Mouse (Mus musculus) left cerebral cortex, postnatal 36 days (tissue): Measurements from ENCODE around the gene Zbtb16. TPM values are rescaled to one million over a fixed set of nuclear protein-coding genes. Genes with fewer than 3 reads are reported as not detected.

ENCODE experiments used
- DNase-seq, 2 experiments: peaks; one replicate each; pipeline ENCODE4 v3.0.0; 2021 to 2022; ENCODE audit warnings: low spot score in 2 of 2, mixed read lengths in 1 of 2
- intact Hi-C: fragments of 180-260 bp; cut with DNase I; formaldehyde crosslinking; loops from one replicate; pipeline ENCODE4 v1.15.1; 2025
- total RNA-seq, 2 experiments: library from RNA; stranded (reverse); gene quantifications; 2 replicates each; pipeline ENCODE4 v1.2.3; 2021

Zbtb16 gene
- total RNA-seq, 2 experiments from 2014 or later, result 75.1 to 93.6 TPM

DNA sequence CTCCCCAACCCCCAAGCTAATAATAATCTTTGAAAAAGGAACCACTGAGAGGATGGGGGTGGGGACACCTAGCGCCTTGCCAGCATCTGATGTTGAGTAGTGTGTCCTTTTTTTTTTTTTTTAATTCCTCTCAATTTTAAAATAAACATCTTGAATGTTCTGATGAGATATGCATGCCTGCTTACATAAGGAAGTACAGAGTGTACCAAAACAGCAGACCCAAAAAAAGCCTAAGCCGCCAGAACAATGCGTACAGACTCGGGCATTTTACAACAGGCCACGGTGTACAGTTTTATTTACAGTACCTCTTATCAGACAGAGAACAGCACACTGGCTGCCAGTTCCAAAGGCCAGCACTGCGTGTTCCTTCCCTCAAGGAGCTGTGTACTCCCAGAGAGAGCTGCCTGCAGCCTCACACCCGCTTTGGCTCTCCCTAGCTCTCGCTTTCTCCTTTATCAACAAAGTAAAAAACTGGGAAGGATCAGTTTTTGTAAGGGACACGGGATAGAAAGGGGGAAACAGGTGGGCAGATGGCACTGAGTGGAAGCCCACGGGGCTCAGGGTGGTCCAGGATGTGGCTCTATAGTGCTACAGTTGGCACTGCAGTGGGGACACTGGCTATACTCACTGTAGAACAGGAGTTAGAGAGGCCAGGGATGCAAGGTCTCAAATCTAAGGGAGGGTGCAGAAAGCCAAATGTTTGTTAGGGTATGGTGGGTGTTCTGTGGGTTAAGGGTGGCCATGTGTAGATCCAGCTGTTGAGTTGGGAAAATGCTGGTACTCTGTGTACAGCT lies 112.3 kb downstream of the Zbtb16 start:
- intact Hi-C loops, result loop anchor here (2.0 kb wide), 1 partner anchor 13 kb away; no protein-coding TSS in a partner anchor
- peak; percentile 86 to 90 for DNase-seq

DNA sequence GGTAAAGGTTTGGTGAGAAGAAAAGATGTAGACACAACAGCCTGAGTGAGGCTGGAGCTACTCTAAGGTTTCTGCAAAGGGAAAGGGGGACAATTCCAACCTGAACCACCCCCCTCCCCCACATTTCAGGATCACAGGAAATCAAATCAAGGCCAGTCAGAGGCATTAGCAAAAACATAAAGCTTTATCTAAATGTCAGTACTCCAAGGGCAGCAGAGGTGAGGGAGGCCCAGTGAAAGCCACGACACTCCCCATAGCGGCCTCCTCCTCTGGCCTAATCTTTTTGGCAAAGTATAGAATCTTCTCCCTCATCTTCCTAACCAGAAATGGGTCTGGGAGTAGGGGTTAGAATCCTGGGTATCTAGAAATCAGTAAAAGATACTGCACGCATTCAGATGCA lies 113.0 kb downstream of the Zbtb16 start:
- no peak for DNase-seq
- intact Hi-C loops, result loop anchor here (2.0 kb wide), 1 partner anchor 14 kb away; no protein-coding TSS in a partner anchor

DNA sequence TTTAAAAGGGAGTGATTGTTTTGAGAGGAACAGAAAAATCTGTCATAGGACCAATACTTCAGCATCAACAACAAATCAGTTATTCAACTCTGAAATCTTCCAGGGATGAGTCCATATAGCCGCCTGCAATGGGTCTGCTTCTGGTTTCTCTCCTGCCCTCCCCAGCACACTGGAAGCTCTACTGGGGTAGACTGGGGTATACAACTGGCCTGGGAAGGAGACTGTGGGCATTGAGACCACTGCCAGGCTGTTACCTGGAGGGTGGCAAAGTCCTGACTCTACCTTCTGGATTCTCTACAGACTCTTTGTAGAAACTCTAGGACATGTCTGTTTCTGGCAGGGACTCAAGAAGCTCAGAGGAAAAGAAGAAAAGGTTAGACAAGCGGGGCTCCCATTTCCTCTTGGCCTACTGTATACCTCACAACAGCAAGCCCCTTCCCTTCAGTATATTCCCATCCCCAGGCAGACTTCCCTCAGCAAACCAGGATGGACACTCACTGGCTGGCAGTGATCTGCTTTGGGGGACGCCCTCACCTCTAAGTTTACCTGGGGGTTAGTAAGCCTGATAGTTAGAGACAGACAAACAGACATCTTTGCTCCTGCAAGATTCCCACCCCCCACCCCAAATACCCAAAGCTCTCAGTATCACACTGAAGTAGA lies 113.6 kb downstream of the Zbtb16 start:
- DNase-seq, result no peak
- intact Hi-C loops, result loop anchor here (2.0 kb wide), 1 partner anchor 14 kb away; no protein-coding TSS in a partner anchor

GRCm38 (mm10) chr9:48721655-48722054 lies 114.4 kb downstream of the Zbtb16 start:
- intact Hi-C loops, result loop anchor here (2.0 kb wide), 1 partner anchor 15 kb away; no protein-coding TSS in a partner anchor
- no peak for DNase-seq

DNA sequence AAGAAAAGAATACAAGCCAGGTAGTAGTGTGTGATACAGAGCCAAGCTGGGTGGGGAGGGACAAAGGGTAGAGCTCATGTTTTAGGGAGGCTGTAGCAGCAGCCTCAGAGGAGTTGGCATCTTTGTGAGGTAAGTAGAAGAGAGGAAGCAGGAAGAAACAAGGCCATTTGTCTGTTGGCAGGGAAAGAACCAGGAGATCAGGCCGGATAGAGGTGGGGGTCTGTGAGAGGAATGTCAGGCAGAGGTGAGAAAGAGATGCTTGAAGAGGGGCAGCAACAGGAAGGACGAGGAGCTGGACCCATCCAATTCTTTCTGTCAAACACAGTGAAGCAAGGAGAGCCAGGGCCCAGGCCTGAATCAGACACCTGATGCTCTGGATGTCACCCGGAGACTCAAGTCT lies 114.8 kb downstream of the Zbtb16 start:
- intact Hi-C loops, result no loop called here
- DNase-seq, result no peak

GRCm38 (mm10) chr9:48720251-48720963 lies 115.6 kb downstream of the Zbtb16 start:
- intact Hi-C loops, result no loop called here
- DNase-seq, result no peak

DNA sequence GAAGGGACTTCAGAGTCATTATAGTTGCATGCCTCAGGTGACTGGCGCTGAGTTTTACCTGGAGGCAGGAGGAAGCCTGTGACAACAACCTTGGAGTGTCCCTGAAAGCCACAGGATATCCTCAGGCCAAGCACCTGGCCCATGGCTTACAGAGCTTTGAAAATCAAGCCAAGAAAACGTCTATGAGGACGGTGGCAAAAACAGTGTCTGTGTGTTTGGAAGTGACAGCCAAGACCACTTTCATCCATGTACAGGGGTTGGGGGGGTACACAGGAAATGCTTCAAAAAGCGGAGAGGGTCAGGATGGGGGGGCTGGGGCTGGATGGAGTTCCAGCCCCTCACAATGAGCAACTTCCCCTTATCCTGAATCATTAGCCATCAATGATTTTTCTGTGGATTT lies 116.4 kb downstream of the Zbtb16 start:
- DNase-seq, result no peak
- intact Hi-C loops, result loop anchor here (5.0 kb wide), 1 partner anchor 42 kb away; no protein-coding TSS in a partner anchor

- intact Hi-C loops, result loop anchor here (5.0 kb wide), 1 partner anchor 39 kb away; no protein-coding TSS in a partner anchor
- DNase-seq, result no peak
Observed at GRCm38 (mm10) chr9:48716549-48716948, 119.5 kb downstream of the Zbtb16 start.

DNA sequence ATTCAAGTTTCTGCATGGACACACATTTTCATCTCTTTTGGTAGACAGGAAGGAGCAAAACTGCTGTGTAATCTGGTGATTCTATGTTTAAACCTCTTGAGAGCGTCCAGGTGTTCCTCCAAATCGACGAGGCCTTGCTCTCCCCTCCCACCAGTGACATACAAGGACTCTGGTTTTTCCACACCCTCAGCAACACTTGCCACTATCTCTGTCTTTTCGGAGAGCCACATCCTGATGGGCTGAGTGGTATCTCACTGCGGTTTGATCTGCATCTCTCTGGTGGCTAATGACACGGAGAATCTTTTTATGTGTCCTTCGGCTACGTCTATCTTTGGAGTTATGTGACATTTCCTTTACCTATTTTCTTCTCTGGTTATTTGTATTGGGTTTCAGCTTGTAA lies 121.0 kb downstream of the Zbtb16 start:
- intact Hi-C loops, result loop anchor here (5.0 kb wide), 1 partner anchor 38 kb away; no protein-coding TSS in a partner anchor
- no peak for DNase-seq

DNA sequence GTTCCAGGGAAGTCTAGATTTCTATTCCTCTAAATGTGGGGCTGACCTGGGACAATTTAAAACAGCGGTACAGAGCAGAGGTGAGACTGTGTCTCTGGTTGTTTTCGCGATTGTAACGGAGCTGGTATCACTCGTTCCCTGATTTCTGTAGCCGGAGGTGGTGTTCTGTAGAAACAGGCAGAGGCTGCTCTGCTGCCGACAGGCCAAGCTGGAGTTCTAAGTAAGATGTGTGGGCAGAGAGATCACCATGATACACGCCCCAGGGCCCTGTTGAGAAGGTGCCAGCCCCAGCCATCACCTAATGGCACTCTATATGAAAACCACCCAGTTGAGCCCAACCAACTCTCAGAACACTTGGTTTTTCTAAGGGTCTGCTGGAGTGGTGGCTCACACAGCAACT lies 122.2 kb downstream of the Zbtb16 start:
- intact Hi-C loops, result no loop called here

DNA sequence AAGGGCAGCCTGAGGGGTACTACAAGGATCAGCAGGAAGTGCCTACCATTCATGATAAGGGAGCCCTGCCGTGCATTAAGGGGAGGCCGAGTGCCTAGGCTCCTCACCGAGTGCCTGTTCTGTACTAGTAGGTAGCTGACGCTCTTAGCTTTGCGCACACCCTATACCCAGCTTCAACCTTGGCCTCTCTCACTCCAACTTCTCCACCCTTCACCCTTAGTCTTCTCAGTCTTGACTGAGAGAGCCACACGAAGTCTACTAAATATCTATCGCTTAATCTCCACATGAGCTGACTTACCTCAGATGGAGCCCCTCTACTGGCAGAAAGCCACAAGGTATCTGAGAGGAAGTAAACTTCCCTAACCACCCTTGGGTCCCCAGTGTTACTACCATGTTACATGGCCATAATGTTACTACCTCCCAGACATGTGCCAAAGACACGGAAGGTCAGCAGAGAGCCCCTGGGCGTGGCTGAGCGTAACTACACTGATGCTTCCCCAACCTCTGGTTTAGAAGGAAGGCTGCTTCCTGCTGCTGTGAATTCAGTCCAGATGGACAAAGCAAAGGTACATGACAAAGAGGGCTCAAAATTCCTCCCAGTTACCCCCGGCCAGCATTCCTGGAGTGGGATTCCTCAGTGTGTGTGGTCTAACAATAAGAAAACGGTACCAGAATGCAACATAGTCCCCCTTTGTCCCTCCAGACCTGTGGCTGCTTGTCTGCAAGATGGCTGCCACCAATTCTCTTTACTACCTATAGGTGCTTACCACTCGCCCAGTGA lies 122.8 kb downstream of the Zbtb16 start:
- intact Hi-C loops, result no loop called here
- DNase-seq, result no peak

More for the DNA sequence above, 122.2 kb downstream of the Zbtb16 start:
- no peak for DNase-seq

GRCm38 (mm10) chr9:48711826-48712225 lies 124.2 kb downstream of the Zbtb16 start:
- intact Hi-C loops, result no loop called here
- no peak for DNase-seq

DNA sequence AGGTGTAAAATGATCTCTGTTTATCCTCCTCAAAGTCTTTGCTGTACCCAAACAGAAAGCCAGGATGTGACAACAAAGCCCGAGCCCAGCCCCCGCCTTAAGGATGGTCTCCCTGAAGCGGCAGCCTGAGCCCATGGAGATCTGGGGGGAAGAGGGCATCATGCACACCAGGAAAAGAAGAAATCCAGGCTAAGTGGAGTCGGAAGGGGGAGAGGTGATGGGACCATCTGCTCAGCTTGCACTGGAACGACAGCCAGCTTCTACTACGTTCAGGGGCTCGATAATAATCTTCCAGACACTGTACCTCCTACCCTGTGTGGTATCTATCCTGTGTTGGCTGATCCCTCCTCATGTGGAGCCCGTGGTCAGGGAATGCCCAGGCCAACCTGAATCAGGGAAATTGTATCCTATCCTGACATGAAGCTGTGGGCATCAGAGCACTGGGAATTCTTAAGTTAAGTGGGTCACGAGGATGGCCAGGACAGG lies 124.7 kb downstream of the Zbtb16 start:
- DNase-seq, result no peak
- intact Hi-C loops, result no loop called here

DNA sequence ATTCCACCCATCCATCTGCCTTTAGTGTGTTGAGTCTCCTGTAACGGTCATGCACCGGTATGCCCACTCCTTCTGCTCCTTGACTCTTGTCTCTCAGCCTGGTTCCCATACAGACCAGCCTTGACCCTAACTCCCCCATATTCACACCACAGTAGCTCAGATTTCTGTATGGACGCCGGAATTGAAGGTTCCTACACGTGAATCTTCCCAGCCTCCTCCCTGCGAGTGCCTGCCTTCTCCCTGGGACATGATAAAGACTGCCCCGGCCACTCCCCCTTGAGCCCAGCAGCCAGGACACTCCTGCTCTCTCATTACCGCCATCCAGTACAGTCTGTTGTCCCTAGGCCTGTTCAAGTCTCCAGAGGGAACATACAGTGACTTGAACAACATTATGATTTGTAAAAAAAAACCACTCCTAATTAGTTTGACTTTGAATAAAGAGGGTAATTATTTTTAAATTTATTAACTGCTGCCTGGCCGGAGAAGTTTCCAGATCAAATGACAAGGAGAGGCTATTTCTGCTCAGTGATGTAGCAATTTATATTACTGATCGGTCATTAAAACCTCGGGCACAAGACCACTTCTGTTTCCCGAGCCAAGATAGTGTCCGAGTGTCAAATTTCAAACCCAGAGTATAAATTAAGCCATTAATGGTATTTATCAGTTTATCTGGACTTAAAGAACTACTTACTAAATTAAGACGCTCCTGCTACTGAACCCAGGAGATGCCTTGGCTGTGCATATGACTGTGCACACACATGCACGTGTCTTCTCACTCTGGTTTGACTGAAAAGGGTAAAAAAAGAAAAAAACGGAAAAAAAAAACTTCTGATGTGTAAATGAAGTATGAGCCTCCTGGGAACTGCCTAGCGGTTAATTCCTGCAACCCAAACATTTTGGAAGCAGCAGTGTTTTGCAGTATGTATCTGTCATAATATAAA lies 125.4 kb downstream of the Zbtb16 start:
- DNase-seq, result no peak
- intact Hi-C loops, result no loop called here

DNA sequence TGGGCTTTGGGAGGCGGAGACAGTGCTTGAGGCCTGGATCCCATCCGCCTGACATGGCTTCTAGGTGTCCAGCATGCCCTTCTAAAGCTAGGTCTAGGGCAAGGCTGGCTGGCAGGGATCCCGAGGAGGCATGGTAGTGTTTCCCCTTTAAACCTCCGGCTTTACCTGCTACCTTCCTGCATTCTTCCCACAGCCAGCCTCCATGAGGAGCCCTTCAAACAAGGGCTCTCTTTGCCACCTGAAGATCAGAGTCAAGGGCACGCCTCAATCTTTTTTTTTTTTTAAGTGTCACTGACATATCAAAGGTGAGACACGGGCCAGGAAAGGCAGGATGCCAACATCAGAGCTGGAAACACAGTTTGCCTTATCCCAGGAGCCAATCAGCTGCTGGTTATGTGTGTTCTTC lies 128.2 kb downstream of the Zbtb16 start:
- intact Hi-C loops, result no loop called here
- DNase-seq, result no peak

GRCm38 (mm10) chr9:48707134-48707823 lies 128.7 kb downstream of the Zbtb16 start:
- DNase-seq, result no peak
- intact Hi-C loops, result no loop called here

- intact Hi-C loops, result no loop called here
Observed at GRCm38 (mm10) chr9:48701296-48701695, 134.7 kb downstream of the Zbtb16 start.

DNA sequence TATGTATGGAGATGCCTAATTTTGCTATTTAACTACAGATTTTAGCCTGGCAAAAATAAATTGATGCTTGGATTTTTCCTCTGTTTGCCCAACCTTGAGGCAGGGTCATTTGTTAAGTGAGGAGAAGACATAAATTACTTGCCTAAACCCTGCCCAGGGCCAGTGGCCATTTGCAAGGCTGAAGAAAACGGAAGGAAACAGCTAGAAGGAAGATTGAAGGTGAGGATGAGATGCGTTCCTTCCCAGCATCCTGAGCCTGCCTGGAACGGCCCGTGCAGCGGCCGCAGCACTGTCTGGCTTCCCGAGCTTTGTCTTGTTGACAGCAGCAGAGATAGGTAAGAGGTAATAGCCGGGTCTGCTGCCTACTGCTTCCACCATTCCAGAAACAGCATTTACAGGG lies 135.2 kb downstream of the Zbtb16 start:
- intact Hi-C loops, result no loop called here
- no peak for DNase-seq

More at GRCm38 (mm10) chr9:48701296-48701695, 134.7 kb downstream of the Zbtb16 start:
- no peak for DNase-seq
